ENCODE assay signal across 7 mouse cellular contexts in genomic region chr15:78530671-78531450, GRCm38 (mm10). TPM values are rescaled to one million over a fixed set of nuclear protein-coding genes. Genes with fewer than 3 reads are reported as not detected.
DNase-seq lines count a peak whose midpoint lies in the region; ATAC-seq and TF ChIP-seq lines count a peak whose summit lies in the region.

Gene C1qtnf6 (minus strand): TSS chr15:78531416.

- no peak for TF ChIP-seq POLR2A in brain, embryonic 14.5 days (IDR thresholded peaks at IDR 0.05; ENCODE audit: borderline replicate concordance, extremely low read depth, insufficient read depth, insufficient read length, poor library complexity, severe bottlenecking)

- no peaks in the 10 kb centered on the region for H3K36me3 ChIP-seq in hindbrain, postnatal 0 days (ENCODE audit: insufficient read depth, low read length)
- no peaks in the 10 kb centered on the region for H3K36me3 ChIP-seq in liver, embryonic 16.5 days (ENCODE audit: control insufficient read depth, insufficient read depth)
- H3K36me3 ChIP-seq in stomach, embryonic 15.5 days = no peaks in the 10 kb centered on the region

- peak within 1 kb of the TSS; percentile 28; the same call in 1 of the 2 replicates for H3K9ac ChIP-seq in hindbrain, postnatal 0 days (replicated peaks; ENCODE audit: low read length)
- H3K9ac ChIP-seq in liver, embryonic 16.5 days (ENCODE audit: low read depth, low read length) = peak within 1 kb of the TSS; percentile 24; the same call in 1 of the 2 replicates
- peak within 1 kb of the TSS; percentile 39; the same call in 1 of the 2 replicates for H3K9ac ChIP-seq in stomach, embryonic 15.5 days

- H3K9me3 ChIP-seq in hindbrain, postnatal 0 days (ENCODE audit: low read length) = no peaks in the 10 kb centered on the region
- no peaks in the 10 kb centered on the region for H3K9me3 ChIP-seq in liver, embryonic 16.5 days (replicated peaks; ENCODE audit: control insufficient read depth, low read length)
- H3K9me3 ChIP-seq in stomach, embryonic 15.5 days = no peaks in the 10 kb centered on the region

- peak within 1 kb of the TSS; percentile 18 for H3K4me3 ChIP-seq in hindbrain, postnatal 0 days (ENCODE audit: low read length)
- H3K4me3 ChIP-seq in liver, embryonic 16.5 days (ENCODE audit: low read depth, low read length) = peak within 1 kb of the TSS; percentile 38
- peak within 1 kb of the TSS; percentile 27 for H3K4me3 ChIP-seq in stomach, embryonic 15.5 days (replicated peaks)

- no peak for TF ChIP-seq CTCF in brain, embryonic 14.5 days (IDR thresholded peaks at IDR 0.05; ENCODE audit: borderline replicate concordance, extremely low read depth, insufficient read depth, insufficient read length)
- no peak for TF ChIP-seq CTCF in hindbrain, postnatal 0 days (IDR thresholded peaks at IDR 0.05; ENCODE audit: low read depth)

- no peaks in the 10 kb centered on the region for H3K27me3 ChIP-seq in hindbrain, postnatal 0 days (ENCODE audit: insufficient read depth, low read length)
- no peaks in the 10 kb centered on the region for H3K27me3 ChIP-seq in liver, embryonic 16.5 days (ENCODE audit: control insufficient read depth, insufficient read depth, low read depth, low read length)
- no peaks in the 10 kb centered on the region for H3K27me3 ChIP-seq in stomach, embryonic 15.5 days (replicated peaks)

- H3K27ac ChIP-seq in hindbrain, postnatal 0 days = peak within 1 kb of the TSS; percentile 72
- H3K27ac ChIP-seq in liver, embryonic 16.5 days (ENCODE audit: low read length) = peak within 1 kb of the TSS; percentile 90
- peak within 1 kb of the TSS; percentile 90 for H3K27ac ChIP-seq in stomach, embryonic 15.5 days

- 62% methylated on average over 17 of the region's 17 CpGs for WGBS in hindbrain, postnatal 0 days
- WGBS in liver, embryonic 16.5 days (ENCODE audit: insufficient replicate concordance) = 61% methylated on average over 17 of the region's 17 CpGs
- 71% methylated on average over 17 of the region's 17 CpGs for WGBS in stomach, embryonic 15.5 days

- no peak for DNase-seq in brain, embryonic 14.5 days (ENCODE audit: low read depth)
- DNase-seq in gastrocnemius, postnatal 10 days = peak; percentile 73
- DNase-seq in hindbrain, postnatal 0 days (ENCODE audit: low spot score) = peak; percentile 21
- no peak for DNase-seq in yolk sac, embryonic 10.5 days (ENCODE audit: low spot score)

- H3K4me1 ChIP-seq in hindbrain, postnatal 0 days (ENCODE audit: insufficient read depth, low read length) = peaks cover 20% of the 10 kb centered on the region
- peaks cover 5% of the 10 kb centered on the region for H3K4me1 ChIP-seq in liver, embryonic 16.5 days (ENCODE audit: control insufficient read depth, low read depth, low read length)
- H3K4me1 ChIP-seq in stomach, embryonic 15.5 days = peaks cover 30% of the 10 kb centered on the region

- peak within 1 kb of the TSS; percentile 54 for H3K4me2 ChIP-seq in hindbrain, postnatal 0 days (ENCODE audit: low read depth, low read length)
- H3K4me2 ChIP-seq in liver, embryonic 16.5 days (ENCODE audit: low read depth, low read length) = peak within 1 kb of the TSS; percentile 49
- peak within 1 kb of the TSS; percentile 55 for H3K4me2 ChIP-seq in stomach, embryonic 15.5 days

- no peak for ATAC-seq in activated CD4-positive, CD25-positive, alpha-beta regulatory T cell, adult 4 months
- ATAC-seq in hindbrain, postnatal 0 days = no peak
- no peak for ATAC-seq in liver, embryonic 16.5 days (ENCODE audit: low read depth)
- ATAC-seq in stomach, embryonic 15.5 days (ENCODE audit: insufficient read depth, low FRiP score, low read depth) = no peak

RNA-seq across cellular contexts. Expression of gene C1qtnf6, which starts in this region (rescaled TPM):
- 10 to 100 TPM; 15.5 to 15.9 TPM for polyA plus RNA-seq in activated CD4-positive, CD25-positive, alpha-beta regulatory T cell, adult 4 months (2017; shearing (Covaris generic))
- polyA plus RNA-seq in brain, embryonic 14.5 days (2012; rRNA removed) = 13.5 and 16.3 TPM in 2 replicates
- total RNA-seq in gastrocnemius, postnatal 10 days (2021) = 10 to 100 TPM; 53.5 to 58.3 TPM
- total RNA-seq in hindbrain, postnatal 0 days (2014; rRNA removed) = 3.1 and 6.1 TPM in 2 replicates
- 10.0 and 10.2 TPM in 2 replicates for polyA plus RNA-seq in hindbrain, postnatal 0 days (2015; fragmentation: Nextera tagmentation; extraction: Ambion mirVana)
- polyA plus RNA-seq in liver, embryonic 16.5 days (2015; fragmentation: Nextera tagmentation; extraction: Ambion mirVana) = 3.6 and 5.3 TPM in 2 replicates
- 23.9 and 25.0 TPM in 2 replicates for polyA plus RNA-seq in stomach, embryonic 15.5 days (2015; fragmentation: Nextera tagmentation; extraction: Ambion mirVana)

Comparison
In these comparisons a context has a peak if more than half of its experiments do, and no peak if none do; other contexts are left out.
1. DNase-seq: peak in gastrocnemius, postnatal 10 days (single experiment) and hindbrain, postnatal 0 days (single experiment); none in brain, embryonic 14.5 days (single experiment) and yolk sac, embryonic 10.5 days (single experiment).
2. Peak in every context shown above with its lines, with median percentiles within 50 percentile points of each other: H3K27ac ChIP-seq, H3K4me2 ChIP-seq, H3K4me3 ChIP-seq and H3K9ac ChIP-seq.